In the genomic region with DNA sequence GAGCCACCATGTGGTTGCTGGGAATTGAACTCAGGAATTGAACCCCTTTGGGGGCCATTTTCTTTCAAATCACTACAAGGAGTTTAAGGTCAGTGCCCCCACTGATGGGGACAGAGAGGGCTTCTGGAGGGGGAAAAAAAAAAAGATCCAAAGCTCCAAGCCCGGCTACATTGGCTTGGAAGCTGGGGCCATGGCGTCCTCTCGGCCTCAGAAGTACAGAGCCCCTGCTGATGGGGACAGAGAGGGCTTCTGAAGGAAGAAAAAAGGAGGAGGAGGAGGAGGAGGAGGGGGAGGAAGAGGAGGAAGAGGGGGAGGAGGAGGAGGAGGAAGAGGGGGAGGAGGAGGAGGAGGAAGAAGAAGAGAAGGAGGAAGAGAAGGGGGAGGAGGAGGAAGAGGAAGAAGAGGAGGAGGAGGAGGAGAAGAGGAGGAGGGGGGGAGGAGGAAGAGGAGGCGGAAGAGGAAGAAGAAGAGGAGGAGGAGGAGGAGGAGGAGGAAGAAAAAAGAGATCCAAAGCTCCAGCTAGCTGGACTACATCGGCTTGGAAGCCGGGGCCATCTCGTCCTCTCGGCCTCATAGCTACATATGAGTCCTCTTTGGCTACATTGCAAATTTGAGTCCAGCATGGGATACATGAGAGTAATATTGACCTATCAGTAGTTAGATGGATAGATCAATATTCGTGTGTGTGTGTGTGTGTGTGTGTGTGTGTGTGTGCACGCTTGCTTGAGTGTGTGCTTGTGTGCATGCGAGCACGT, we compare ENCODE assay signal across 10 mouse cellular contexts. TPM values are rescaled to one million over a fixed set of nuclear protein-coding genes. Genes with fewer than 3 reads are reported as not detected.
A peak's percentile ranks its signal among the peaks of the same experiment; 100 is the strongest.
DNase-seq lines count a peak whose midpoint lies in the region; ATAC-seq and TF ChIP-seq lines count a peak whose summit lies in the region.
"Had no signal": no experiment of that assay in that cellular context is flagged by ENCODE, and none has a peak within 500 bp of the region (broad histone marks: within the 10 kb centered on the region; RNA-seq: fewer than 3 reads in every experiment).

No protein-coding gene starts in this region.

- H3K9me3 ChIP-seq in limb, embryonic 11.5 days (ENCODE audit: control insufficient read depth, low read length), result no peaks in the 10 kb centered on the region
- H3K9me3 ChIP-seq: embryonic facial prominence, embryonic 13.5 days; neural tube, embryonic 13.5 days had no signal

- no peaks in the 10 kb centered on the region for H3K27me3 ChIP-seq in limb, embryonic 11.5 days (ENCODE audit: control insufficient read depth, insufficient read depth, low read length)
- H3K27me3 ChIP-seq: embryonic facial prominence, embryonic 13.5 days; neural tube, embryonic 13.5 days had no signal

- no peak for TF ChIP-seq CTCF in layer of hippocampus, adult 2 months (conservative IDR thresholded peaks at IDR 0.05)

- H3K4me1 ChIP-seq in limb, embryonic 11.5 days (ENCODE audit: control insufficient read depth, insufficient read depth, low read length), result no peaks in the 10 kb centered on the region
- H3K4me1 ChIP-seq: embryonic facial prominence, embryonic 13.5 days; neural tube, embryonic 13.5 days had no signal

- no peak overlapping the region for H3K4me2 ChIP-seq in limb, embryonic 11.5 days (ENCODE audit: low read depth, severe bottlenecking)
- H3K4me2 ChIP-seq: embryonic facial prominence, embryonic 13.5 days; neural tube, embryonic 13.5 days had no signal

- H3K9ac ChIP-seq in limb, embryonic 11.5 days (ENCODE audit: low read length), result no peak overlapping the region
- H3K9ac ChIP-seq: embryonic facial prominence, embryonic 13.5 days; neural tube, embryonic 13.5 days had no signal

- intact Hi-C loops in heart, postnatal 14 days (cut with DNase I), result no loop called here

- no peak overlapping the region for H3K4me3 ChIP-seq in layer of hippocampus, adult 2 months
- no peak overlapping the region for H3K4me3 ChIP-seq in limb, embryonic 11.5 days (ENCODE audit: low read depth, low read length)
- H3K4me3 ChIP-seq: embryonic facial prominence, embryonic 13.5 days; neural tube, embryonic 13.5 days had no signal

- peak; percentile 11 to 67 for DNase-seq in layer of hippocampus, adult 2 months (ENCODE audit: low spot score in 2 of 2)
- DNase-seq in layer of hippocampus, adult 9-10 months (ENCODE audit: low spot score), result no peak
- DNase-seq in embryo, embryonic 11 days, result peak; percentile 93
- peak; percentile 90 to 91 for DNase-seq in heart, postnatal 14 days
- peak; percentile 81 for DNase-seq in limb, embryonic 11.5 days (ENCODE audit: low spot score)
- peak; percentile 49 to 93 for DNase-seq in thymus, postnatal 10 days (ENCODE audit: low spot score in 2 of 2)

- 60% methylated on average over 12 of the region's 12 CpGs for WGBS in limb, embryonic 11.5 days

- H3K27ac ChIP-seq in layer of hippocampus, adult 2 months, result no peak overlapping the region
- no peak overlapping the region for H3K27ac ChIP-seq in limb, embryonic 11.5 days (replicated peaks; ENCODE audit: low read depth, low read length)
- H3K27ac ChIP-seq: embryonic facial prominence, embryonic 13.5 days; neural tube, embryonic 13.5 days had no signal

- no peaks in the 10 kb centered on the region for H3K36me3 ChIP-seq in limb, embryonic 11.5 days (ENCODE audit: control insufficient read depth, insufficient read depth, low read length)
- H3K36me3 ChIP-seq: embryonic facial prominence, embryonic 13.5 days; neural tube, embryonic 13.5 days had no signal

- ATAC-seq in activated CD4-positive, CD25-positive, alpha-beta regulatory T cell, adult 4 months, result peak; percentile 86
- ATAC-seq in limb, embryonic 11.5 days (ENCODE audit: insufficient number of reproducible peaks, low FRiP score, low TSS enrichment, low read depth), result no peak
- peak; percentile 82 for ATAC-seq in neutrophil, adult 5-6 weeks (ENCODE audit: extremely low read depth, insufficient number of reproducible peaks, low FRiP score, poor library complexity, severe bottlenecking)

RNA-seq across cellular contexts. Expression of gene Gtpbp4, which starts 15.9 kb away (rescaled TPM):
- 10 to 100 TPM; 39.8 to 45.0 TPM for total RNA-seq in layer of hippocampus, adult 2 months (2021)
- polyA plus RNA-seq in activated CD4-positive, CD25-positive, alpha-beta regulatory T cell, adult 4 months (2017; shearing (Covaris generic)), result 10 to 100 TPM; 71.5 to 73.1 TPM
- 10 to 100 TPM; 31.7 to 33.9 TPM for total RNA-seq in heart, postnatal 14 days (2021)
- polyA plus RNA-seq in limb, embryonic 11.5 days (2014; fragmentation: Nextera tagmentation; extraction: Ambion mirVana), result 104 and 110 TPM in 2 replicates
- 54.8 and 57.2 TPM in 2 replicates for total RNA-seq in neutrophil, adult 5-6 weeks (2017)

RNA-seq across cellular contexts. Expression of gene Idi2, which starts 59.1 kb away (rescaled TPM):
- total RNA-seq in layer of hippocampus, adult 2 months (2021), result not detected
- under 1 TPM in 1 of 2 experiments, not detected in 1; 0.52 TPM for polyA plus RNA-seq in activated CD4-positive, CD25-positive, alpha-beta regulatory T cell, adult 4 months (2017; shearing (Covaris generic))
- total RNA-seq in heart, postnatal 14 days (2021), result not detected
- 0.16 TPM in 1 of 2 replicates, not detected in the other for polyA plus RNA-seq in limb, embryonic 11.5 days (2014; fragmentation: Nextera tagmentation; extraction: Ambion mirVana)
- not detected in 2 replicates for total RNA-seq in neutrophil, adult 5-6 weeks (2017)
- polyA plus RNA-seq: neural tube, embryonic 13.5 days had no signal
